Mouse (Mus musculus) urinary bladder, adult 18-20 months (tissue): ENCODE measurements at regions not wholly inside any gene's neighbourhood (a gene's known extent, or its start where the extent isn't known, plus 50 kb on each side); places are given as distances from the start of the nearest gene placed in this dataset.
"Not testable (repeated sequence)": the region's sequence is repeated elsewhere in the genome, so short reads cannot be mapped to it uniquely, and the experiment has no call there.

Experiments used
- DNase-seq, 2 experiments: peaks; one replicate each; pipeline ENCODE4 v3.0.0; 2022; ENCODE audit warnings: low spot score in 2 of 2, mixed read lengths in 2 of 2

DNA sequence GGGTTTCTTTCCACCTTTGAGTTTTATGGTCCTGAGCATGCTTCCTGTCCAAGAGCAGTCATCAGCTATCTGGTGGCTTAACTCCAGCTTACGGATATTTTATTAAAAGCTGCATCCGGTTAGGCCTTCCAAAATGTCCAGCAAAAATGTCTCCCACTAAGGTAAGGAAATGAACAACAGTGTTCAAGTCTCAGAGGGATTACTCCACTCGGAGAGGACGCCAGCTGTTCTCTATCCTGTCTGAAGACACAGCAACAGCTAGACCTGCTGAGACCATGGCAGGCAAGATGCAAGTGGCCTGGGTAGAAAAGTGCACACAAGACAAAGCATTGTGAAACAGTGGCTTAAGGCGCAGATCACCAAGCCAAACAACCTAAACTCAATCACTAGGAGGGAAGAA lies 479.9 kb downstream of the Tns1 start:
- no peak for DNase-seq

DNA sequence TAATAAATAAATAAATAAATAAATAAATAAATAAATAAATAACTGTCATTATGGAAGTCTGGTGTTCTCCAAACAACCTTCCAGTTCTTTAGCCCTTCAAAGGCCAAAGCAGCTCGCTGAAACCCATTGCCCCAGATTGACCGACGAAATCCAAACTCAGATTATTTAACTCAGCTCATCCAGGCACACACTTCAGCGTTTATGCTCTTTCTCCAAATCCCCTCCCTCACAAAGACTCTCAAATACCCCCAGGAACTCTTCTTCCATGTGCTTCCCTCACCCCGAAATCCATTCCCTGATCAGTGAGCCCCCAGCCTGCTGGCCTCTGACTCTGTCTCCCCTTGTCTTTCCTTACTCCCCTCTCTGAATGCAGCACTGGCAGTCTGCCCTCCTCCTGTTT lies 480.8 kb downstream of the Tns1 start:
- no peak for DNase-seq

DNA sequence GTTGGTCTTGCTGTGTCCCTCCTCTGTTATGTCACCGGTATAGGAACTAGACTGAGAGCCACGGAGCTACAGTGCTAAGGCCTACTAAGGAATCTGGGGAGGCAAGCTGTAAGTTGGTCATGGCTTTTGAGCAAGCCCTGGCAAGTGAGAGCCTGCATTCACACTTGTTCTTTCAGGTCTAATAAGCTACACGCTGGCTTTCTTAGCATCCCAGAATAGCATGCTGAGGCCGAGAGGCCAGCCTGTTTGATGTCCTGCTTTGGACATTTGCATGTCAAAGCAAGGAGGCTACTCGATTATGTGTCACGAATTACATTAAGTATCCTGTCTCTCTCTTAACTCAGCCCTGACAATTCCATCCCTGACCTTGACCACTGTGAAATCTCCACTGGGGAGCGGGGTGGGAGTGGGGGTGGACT lies 481.5 kb downstream of the Tns1 start:
- peak; percentile 16 to 43 for DNase-seq

DNA sequence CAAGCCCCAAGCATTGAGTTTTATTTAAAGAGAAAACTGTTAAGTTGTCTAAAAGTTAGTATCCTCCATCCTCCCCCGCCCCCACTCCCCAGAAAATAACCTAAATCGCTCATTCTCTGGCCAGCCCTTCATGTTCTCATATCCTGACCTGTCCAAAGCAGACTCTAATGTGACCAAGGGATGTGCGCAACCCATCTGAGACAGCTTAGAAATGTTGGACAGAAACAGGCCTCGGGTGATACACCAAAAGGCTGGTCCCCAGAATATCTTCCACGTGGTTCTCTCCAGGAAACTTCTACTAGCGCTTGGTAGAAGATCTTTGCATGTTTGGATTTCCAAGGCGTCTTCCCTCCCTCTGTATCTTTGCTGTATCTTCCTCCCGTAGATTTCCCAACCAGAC lies 482.8 kb downstream of the Tns1 start:
- no peak for DNase-seq

DNA sequence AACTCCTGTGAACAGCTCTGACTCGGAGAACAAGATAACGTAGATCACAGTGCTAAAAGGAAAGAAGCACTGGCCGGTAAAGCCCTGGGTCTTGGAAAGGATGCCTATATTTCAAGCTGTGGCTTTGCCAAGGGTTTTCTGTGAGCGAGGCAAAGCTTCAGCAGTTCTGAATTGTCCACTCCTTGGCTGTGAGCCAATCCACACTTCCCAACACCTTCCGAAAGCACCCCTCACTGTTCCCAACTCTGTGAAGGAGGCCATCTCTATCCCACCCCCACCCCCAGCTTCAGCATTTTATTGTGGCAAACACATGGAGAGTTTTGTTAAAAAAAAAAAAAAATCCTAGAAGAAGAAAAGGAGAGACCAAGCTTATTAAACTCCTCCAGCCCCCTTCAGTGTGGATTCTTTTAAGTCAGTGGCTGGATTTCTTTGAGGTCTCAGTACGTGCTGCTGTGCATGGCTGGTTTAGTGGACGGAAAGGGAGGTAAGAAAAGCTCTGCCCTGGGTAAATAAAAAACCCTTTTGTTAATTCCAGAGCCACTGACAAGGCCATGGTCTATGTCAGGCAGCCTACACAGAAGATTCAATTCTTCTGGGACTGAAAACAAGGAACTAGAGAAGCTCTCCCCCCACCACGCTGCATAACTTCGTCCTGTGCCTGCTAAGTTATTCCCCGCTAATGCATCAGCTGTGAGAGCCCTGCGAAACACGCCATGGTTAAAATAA lies 483.4 kb downstream of the Tns1 start:
- no peak for DNase-seq

DNA sequence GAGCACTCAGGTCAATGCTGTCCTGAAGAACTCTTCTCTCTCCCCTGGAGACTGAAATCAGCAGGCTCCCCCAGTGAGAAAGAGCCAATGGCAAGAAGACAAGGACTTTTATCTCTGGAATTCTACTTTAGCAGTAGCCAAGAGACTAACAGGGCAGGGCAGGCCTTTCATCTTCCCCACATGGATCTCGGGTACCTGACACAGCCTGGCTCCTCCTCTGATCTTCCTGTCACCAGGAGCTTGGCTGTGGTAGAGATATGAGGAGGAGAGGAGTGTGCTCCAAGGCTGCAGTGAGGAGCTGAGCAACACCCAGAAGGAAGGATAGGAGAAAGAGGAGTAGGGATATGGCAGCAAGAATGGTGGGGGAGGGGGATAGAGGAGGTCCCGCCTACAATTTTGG lies 488.5 kb downstream of the Tns1 start:
- no peak for DNase-seq

DNA sequence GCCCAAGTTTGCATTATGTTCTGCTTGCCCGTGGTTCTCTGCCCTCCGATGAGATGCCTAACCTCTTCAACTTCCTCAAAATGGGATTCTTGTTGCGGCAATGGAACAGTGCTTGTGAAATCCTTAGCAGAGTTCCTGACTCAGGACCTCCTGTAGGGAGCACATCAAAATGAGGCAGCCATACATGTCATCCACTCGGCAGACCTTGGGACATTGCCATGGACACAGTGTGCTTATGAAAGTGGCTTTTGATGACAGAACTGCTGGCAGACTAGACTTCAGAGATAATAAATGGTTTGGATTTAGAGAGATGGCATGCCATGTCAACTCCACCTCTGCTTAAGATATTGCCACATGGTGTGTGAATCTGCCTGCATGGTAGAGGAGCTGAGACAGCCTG lies 489.4 kb downstream of the Tns1 start:
- DNase-seq, result no peak

DNA sequence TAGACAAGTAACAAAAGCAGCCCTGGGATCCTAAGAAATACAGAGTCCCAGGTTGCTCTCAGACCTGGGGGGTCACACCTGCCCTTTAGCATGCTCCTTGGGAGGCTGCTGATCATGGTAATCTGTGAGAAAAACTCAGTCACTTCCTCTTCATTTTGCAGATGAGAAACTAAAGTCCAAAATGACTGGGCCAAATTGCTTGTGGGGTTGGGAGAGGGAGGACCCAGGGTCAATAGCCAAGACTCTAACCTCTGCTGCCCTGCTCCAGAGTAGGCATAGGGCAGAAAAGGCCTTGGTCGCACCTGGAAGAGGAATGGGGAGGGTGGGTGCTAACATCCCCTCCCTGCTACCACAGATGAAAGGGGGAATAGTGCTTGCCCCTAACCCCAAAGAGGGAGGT lies 491.2 kb downstream of the Tns1 start:
- no peak for DNase-seq

DNA sequence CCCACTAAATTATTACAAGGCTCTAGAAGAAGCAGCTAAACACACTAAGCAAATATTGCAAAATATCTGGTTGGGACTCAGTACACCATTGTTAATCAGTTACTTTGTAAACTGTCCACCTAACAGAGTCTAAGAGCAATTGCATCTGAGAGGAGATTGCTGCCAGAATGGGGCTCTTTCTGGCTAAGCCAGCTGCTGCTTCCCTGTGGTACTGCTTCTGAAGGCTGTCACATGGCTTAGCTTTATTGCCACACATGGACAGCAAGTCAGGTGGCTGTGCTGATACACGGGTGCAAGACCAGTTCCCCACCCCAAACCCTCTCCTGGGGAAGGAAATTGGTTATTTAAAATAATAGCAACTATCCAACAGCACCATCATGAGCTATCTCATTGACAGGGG lies 493.9 kb downstream of the Tns1 start:
- no peak for DNase-seq

DNA sequence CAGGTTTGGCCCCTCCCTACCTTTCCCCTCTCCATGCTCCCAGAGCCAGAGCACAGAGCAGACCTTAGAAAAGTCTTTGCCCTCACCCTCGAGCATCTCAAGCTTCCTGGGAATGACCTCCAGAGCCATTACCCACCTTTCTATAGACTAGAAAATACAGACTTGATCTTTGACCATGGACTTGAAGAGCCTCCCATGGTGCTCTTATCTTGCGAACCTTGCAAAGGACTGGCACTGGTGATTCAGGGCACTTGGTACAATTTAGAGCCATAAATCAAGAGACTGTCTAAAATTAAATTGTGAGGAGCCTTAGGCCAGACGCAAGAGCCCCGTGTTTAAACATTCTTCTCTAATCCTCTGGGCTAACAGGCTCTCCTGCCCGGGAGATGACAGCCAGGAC lies 498.9 kb downstream of the Tns1 start:
- DNase-seq, result no peak

DNA sequence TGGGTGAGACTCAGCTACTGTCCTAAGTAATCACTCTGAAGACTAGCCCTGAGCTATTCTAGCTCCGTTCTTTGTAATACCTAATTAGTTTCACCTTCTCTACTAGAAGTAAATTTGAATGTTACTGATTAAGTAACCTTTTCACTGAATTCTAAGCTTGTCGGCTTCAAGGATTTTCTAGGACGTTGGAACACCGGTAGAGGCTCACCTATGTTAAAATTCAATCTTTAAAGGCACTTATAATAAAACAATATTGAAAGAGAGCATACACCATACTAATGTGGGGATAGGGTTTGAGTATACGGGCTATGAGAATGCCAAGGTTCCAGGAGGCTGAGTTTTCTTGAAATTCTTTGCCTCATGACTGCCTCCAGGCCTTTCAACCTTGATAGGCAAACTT lies 503.1 kb downstream of the Tns1 start:
- DNase-seq, result not testable (repeated sequence)

DNA sequence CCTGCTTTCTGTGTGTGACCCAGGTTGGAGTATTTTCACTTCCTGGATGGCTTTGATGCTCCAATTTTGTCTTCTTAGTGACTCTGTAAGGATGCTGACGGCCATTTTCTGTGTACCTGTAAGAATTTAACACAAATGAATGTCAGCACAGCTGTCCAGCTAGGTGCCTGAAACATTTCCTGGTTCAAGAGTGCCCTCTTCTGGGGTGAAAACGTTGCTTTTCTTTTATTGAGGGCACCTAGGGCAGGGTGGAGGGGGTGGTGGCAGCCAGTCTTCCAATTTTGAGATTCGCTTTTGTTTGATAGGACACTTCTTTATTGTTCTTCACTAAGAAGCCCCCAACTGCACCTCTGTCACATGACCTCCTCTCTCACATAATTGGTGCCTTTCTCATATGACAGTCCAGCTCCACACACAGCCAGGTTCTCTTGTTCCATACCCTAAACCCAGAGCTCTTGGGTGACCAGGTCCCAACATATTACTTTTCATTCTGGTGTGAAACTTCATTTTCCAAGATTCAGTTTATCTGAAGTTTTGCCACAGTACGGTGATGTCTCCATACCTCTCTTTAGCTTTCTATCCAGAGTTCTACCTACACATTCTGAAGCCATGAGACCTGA lies 505.6 kb downstream of the Tns1 start:
- DNase-seq, result peak; percentile 22 to 43

DNA sequence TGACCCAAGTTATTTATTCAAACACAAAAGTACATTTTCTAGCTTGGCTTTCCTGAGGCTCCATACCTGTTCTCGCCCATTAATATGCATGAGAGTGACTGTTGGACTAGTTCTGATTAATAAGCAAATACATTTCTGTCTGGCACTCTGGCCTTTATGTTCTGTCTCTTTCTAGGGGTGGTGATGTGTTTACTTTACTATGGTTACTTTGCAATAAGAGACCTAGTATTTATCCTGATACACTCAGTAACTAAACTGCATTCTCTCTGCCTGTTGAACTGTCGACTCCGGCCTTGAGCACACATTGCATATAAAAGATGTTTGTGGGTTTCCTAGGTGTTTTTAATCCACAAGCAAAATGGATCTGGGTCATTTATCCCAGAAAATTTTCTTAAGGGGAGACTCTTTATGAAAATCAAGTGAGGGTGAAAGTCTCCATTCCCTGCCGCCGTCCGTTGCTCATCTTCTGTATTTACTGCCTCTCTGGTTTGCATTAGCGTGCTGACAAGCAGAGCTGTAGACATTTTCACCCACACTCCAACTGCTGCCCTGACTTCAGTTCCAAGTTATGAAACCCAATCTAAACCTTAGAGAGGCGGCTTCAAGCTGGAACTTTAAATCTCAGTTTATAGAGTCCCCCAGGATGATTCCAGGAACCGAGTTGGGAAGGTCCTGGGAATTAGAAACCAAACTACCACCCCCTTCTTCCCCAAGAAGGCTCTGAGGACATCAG lies 530.4 kb downstream of the Tns1 start:
- DNase-seq, result no peak

DNA sequence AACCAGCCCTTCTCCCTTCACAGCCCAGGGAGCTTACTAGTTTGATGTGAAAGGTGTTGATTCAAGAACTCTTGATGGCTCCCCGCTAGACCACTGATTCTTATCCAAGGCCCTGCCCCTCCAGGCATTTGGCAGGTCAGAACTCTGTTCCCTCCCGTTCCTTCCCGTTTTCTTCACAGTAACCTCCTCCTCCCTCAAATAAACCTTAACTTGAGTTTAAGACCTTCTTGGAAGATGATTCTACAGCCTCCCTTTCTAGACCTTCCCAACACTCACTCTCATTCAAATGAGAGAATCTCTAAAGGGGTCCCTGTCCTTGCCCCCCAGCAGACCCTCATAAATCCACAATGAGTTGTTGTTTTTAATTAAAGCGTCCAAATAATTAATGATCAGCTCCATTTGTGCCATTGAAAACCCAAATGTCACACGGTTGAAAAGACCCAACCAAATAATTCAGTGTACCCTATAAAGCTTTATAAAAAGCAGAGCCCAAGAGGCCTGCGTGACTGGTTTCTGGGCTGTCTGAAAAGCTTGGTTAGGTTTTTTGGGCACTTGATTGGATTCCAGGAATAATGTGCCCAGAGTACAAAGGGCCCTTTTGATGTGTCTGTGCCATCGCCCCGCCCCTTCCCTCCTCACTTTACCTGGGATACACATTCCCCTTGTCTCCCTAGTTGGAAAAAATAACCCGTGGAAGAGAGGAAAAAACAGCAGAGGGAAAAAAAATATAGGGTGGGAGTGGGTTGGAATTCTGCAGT lies 532.7 kb downstream of the Tns1 start:
- no peak for DNase-seq

DNA sequence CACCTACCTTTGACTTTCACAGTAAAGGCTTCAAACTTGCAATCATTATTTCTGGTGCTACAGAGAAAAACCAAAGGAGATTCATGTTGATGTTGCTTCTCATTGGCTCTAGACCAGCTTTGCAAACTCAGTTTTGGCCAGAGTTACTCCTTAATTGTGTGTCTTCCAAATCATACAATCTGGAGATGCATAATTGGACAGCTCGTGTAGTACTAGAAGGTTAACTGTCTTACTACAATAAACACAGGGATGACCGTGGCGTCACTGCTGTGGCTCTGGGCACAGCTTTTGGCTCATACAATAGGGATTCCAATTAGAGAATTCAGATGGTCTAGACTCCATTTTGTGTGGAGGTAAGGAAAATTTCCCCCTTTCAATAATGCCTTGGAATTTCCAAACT lies 544.6 kb downstream of the Tns1 start:
- no peak for DNase-seq

DNA sequence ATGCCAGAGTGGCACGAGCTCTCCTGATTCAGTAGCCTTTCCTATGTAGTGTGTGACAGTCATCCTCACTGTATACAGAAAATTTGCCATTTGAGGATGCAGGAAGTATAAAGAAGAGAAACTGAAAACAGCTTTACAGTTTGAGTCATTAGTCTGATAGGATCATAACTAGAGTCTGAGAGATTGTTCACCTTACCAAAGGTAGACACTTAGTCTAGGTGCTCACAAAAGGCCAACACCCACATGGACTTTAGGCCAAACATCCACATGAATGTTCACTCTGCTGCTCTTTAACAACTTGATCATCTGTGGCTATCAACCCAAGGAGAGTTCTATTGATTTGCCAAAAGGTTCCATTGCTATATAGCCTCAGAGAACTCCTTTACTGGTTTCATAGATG lies 547.2 kb downstream of the Tns1 start:
- no peak for DNase-seq

DNA sequence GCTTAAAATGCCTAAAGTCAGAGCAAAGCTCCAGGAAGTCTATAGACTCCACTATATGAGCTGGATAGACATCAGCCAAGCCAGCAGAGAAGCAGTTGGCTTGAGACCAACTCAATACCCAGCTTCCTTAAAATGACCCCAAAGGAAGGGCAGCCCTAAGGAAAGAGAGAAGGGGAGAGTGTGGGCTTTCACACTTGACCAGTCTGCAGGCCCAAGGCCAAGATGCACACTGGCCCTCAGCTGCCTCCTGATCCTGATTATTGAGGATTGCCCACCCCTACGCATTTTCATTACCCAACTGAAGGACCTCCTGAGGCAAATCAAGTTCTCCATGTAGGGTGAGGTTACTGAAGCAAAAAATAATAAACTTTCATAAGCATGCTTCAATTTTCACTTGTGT lies 548.6 kb downstream of the Tns1 start:
- DNase-seq, result no peak

DNA sequence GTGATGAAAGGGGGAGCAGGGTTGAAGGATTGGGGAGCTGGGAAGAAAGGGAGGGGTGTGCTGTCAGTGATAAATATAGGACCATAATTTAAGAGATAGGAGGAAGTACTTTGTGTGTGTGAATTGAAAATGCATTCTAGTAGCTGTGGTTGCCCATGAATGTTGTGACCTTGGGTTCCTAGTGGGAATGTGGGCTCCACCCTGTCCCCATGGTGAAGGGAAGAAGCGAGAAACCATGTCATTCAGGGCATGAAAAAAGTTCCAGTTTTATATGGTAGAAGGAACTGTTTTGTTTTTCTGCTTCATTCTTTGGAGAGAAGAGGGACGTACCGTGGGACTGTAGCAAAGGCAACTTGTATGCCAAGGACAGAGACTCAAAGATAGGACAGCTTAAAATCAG lies 553.3 kb downstream of the Tns1 start:
- no peak for DNase-seq

DNA sequence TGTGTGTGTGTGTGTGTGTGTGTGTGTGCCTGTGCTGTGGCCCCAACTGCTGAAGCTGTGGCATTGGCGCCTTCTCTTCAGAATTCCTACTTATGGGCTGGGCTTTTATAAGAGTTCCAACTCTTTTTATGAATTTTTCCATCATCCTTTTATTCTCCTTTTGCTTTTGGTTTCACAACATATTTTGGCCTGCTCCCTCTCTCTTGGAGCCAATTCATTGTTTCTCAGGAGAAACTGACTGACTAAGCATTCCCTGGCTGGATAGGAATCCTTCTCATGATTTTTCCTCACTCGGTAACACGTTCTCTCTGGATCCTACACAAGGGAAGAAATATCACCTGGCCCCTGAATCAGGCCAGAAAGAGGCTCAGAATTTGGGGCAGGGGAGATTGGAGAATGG lies 551.1 kb upstream of the Tnp1 start:
- peak in 1 of 2 experiments; percentile 22 for DNase-seq

DNA sequence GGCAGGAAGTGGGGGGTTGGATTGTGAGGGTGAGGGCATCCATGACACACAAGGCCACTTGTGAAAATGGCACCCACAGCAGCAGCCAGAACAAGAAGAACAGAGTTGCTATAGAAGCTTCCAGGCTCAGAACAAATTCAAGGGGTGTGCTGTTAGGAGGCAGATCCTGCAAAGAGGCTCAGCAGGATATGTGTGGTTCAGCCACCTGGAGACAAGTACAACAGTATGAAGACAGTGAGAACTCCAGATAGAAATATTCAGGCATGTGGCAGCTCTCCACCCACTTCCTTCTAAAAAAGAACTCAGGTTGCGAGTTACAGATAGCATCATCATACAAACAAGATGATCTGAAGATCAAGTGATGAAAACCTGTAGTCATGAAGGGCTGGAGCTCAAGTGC lies 544.9 kb upstream of the Tnp1 start:
- DNase-seq, result no peak

DNA sequence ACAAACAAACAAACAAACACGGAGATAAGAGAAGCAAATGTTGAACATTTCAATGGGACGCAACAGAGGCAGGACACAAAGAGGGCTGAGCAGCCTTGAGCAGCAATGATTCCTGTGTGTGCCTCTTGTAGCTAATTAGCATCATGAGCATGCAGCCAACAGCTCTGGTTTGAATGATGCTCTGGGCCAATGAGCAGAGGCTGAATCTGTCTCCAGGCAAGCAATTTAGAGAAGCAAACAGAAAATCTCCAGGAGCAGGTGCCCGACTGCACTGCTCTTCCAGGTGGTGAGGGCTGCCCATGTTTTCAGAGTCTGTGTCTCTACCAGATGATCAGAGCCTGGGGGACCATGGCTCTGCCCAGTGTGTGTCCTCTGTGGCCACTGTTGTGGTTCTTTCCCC lies 532.2 kb upstream of the Tnp1 start:
- DNase-seq, result no peak

DNA sequence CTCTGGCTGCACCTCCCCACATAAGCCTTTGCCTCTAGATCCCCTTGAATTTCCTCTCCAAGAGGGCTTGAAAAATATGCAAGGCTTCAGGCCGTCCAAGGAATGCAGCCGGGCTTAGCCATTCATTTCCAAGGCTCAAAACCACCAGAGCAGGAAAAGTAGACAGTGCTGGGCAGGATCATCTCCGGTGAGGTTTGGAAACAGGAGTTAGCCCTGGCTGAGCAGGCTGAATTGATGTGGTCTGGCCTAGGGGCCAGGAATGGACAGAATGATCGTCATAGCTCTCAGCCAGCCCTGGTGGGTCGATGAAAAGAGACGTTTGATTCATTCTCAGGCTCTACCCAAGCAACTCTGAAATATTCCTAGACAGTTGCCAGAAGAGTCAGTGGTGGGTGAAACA lies 529.7 kb upstream of the Tnp1 start:
- DNase-seq, result no peak
